Mouse (Mus musculus): ENCODE measurements at regions not wholly inside any gene's neighbourhood (a gene's known extent, or its start where the extent isn't known, plus 50 kb on each side); places are given as distances from the start of the nearest gene placed in this dataset.
A peak's percentile ranks its signal among the peaks of the same experiment; 100 is the strongest.

DNA sequence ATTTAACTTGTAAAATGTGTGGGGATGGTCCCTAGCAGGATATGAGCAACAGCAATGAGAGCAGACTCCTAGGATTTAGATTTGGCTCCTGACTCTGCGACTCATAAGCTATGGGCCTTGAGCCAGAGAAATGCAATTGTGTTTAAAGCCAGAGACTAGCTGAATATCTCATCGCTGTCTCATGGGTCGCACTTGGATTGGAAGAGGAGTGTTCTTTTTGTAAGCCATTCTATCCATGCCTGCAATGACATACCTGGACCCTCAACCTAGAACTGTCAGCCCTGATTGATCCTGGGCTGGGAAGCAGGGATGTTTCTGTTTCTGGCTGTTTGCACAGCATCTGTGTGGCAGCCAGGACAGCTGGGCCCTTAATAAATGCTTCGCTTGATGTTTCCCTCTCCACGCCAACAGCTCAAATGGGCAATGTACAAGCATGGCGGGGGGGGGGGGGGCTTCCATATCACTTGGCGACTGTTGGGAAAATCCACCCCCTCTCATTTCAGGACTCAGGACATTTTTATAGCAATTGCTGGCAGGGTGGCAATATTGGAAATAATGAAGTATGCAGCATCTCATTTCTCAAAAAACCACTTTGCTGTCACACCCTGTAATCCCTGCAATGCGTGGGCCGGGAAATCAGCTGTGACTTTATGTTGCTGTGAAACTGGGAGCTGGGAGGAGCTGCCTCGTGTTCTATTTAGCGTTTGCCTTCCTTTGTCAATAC is 338.0 kb downstream of the Hs3st1 start:
- Histone ChIP-seq H3K27ac (no peak overlapping the region), H3K4me1 (replicated peaks) (peaks cover 7% of the 10 kb centered on the region), H3K9me3 (no peaks in the 10 kb centered on the region), H3K4me2 (replicated peaks) (no peak overlapping the region), H3K4me3 (replicated peaks) (no peak overlapping the region), H3K36me3 (no peaks in the 10 kb centered on the region), H3K27me3 (no peaks in the 10 kb centered on the region), H3K9ac (replicated peaks) (no peak overlapping the region)
- 46% methylated on average over 11 of the region's 11 CpGs for WGBS
- peak; percentile 58; the same call in 1 of the 2 replicates for ATAC-seq

DNA sequence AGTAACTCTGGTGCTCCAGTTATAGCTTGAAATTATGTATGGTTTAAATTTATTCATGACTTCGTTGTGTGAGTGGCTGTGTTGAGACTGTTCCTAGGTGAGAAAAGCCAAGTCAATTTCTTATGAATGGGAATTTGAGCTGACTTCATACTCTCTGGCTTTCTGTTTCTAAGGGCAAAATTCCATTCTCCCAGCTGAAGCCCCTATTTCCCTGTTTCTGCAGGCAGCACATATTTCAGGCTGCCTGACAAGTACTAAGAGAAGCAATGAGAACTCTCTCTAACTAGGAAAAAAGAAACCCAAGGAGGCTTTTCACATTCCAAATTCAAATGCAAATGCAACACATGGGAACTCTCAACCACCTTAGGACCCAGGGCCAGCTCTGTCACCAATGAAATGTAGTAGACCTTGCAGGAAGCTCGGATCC is 338.7 kb downstream of the Hs3st1 start:
- no peak overlapping the region for H3K9ac ChIP-seq (replicated peaks)
- no peak overlapping the region for H3K27ac ChIP-seq
- no peak overlapping the region for H3K4me3 ChIP-seq (replicated peaks)
- ATAC-seq, result no peak
- no peak overlapping the region for H3K4me2 ChIP-seq (replicated peaks)
- H3K4me1 ChIP-seq (replicated peaks), result peaks cover 7% of the 10 kb centered on the region
- H3K36me3 ChIP-seq, result no peaks in the 10 kb centered on the region
- no peaks in the 10 kb centered on the region for H3K27me3 ChIP-seq
- H3K9me3 ChIP-seq, result no peaks in the 10 kb centered on the region
- WGBS, result 54% methylated on average over 2 of the region's 2 CpGs

DNA sequence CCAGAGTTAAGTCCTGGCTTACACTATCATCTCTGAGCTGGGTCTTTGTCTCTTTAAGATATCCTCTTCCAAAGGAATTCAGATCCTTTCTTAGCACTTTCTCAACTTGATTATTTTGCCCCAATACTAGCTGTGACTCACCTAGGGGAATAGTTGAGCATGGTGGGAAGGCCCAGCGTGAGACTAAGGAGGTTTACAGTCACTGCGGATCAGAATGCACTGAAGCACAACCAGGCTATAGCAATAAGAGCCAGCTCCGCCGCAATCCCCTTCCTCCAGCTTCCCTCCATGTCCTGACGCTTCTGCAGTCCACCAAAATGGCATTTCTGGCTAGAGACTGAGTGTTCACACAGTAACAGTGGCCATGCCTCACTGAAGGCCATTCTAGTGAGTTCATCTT is 342.5 kb downstream of the Hs3st1 start:
- H3K4me1 ChIP-seq (replicated peaks), result peaks cover 6% of the 10 kb centered on the region
- no peak overlapping the region for H3K27ac ChIP-seq
- H3K36me3 ChIP-seq, result no peaks in the 10 kb centered on the region
- no peak for ATAC-seq
- H3K27me3 ChIP-seq, result no peaks in the 10 kb centered on the region
- no peak overlapping the region for H3K4me2 ChIP-seq (replicated peaks)
- H3K9ac ChIP-seq (replicated peaks), result no peak overlapping the region
- no peaks in the 10 kb centered on the region for H3K9me3 ChIP-seq
- WGBS, result 39% methylated on average over 5 of the region's 5 CpGs
- H3K4me3 ChIP-seq (replicated peaks), result no peak overlapping the region

DNA sequence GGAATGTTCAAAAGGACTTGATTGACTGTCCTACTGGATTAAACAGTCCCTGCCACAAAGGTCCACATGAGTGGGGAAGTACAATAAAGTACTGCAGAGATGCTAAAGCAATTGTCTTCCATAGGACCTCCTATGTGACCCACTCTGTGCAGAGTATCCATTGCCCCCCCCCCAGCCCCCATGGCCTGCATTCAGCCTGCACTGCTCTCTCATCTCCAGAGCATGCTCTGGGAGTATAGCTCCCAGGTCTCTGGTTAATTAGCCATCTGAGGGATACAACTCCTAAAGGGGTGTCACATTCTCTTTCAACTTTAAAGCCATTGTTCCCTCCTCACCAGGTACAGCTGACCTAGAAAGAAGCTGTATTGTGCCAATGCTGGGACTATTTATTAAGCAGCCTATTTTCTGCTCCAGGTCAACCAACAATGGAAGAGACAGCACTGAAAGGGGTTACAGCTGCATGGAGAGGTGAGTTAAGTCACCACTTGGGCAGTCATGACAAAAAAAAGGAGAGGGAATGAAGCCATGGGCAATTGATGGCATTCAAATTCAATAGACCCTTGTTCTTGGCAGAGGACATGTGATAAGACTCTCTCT is 364.8 kb downstream of the Hs3st1 start:
- no peaks in the 10 kb centered on the region for H3K4me1 ChIP-seq (replicated peaks)
- H3K9ac ChIP-seq (replicated peaks), result no peak overlapping the region
- no peaks in the 10 kb centered on the region for H3K9me3 ChIP-seq
- H3K27me3 ChIP-seq, result no peaks in the 10 kb centered on the region
- H3K4me3 ChIP-seq (replicated peaks), result no peak overlapping the region
- H3K4me2 ChIP-seq (replicated peaks), result no peak overlapping the region
- no peak overlapping the region for H3K27ac ChIP-seq
- ATAC-seq, result 0 out of 2 replicates have a peak, but pooled peaks have one; percentile 34
- no peaks in the 10 kb centered on the region for H3K36me3 ChIP-seq

DNA sequence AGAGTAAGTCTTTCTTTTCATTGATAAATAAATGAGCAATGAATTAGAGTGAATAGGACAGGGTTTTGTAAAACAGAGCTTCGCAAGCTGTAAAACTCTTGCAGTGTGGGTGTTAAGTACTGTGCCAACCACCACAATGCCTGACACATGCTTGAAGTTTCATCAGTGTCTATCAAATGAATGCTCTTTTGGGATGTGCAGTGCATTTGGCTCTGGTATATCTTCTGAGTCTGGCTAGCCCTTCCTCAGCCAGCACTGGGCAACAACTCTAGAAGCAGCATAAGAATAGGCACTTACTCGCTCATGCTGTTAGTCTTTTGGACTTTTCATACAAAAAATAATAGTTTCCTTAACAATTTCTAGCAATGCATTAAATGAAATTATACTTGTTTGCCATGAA is 370.9 kb downstream of the Hs3st1 start:
- Histone ChIP-seq H3K9me3 (no peaks in the 10 kb centered on the region), H3K27me3 (no peaks in the 10 kb centered on the region), H3K4me1 (replicated peaks) (no peaks in the 10 kb centered on the region), H3K4me2 (replicated peaks) (no peak overlapping the region), H3K27ac (no peak overlapping the region), H3K36me3 (no peaks in the 10 kb centered on the region), H3K9ac (replicated peaks) (no peak overlapping the region), H3K4me3 (replicated peaks) (no peak overlapping the region)
- WGBS, result 93% methylated on average over 2 of the region's 2 CpGs
- no peak for ATAC-seq

DNA sequence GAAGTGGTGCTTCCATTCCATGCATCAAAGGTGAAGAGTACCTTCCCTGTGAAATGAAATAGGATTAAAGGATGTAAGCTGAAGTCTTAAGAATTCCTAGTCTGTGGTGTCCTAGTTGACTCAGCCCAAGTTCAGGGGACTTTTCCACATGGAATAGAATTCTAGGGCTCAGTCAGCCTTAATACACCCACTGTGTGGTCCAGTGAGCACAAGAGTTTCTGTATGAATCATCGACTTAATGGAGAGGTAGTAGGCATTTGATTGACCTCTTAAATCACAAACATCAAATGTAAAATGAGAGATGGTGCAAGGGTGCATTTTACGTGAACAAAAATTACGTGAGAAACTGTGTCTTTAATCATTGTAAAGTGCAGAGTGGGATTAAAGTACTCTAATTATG is 381.1 kb downstream of the Hs3st1 start:
- H3K9me3 ChIP-seq, result no peaks in the 10 kb centered on the region
- H3K4me1 ChIP-seq (replicated peaks), result no peaks in the 10 kb centered on the region
- H3K4me2 ChIP-seq (replicated peaks), result no peak overlapping the region
- H3K27ac ChIP-seq, result no peak overlapping the region
- H3K9ac ChIP-seq (replicated peaks), result no peak overlapping the region
- WGBS, result 88% methylated on average over 3 of the region's 3 CpGs
- no peak overlapping the region for H3K4me3 ChIP-seq (replicated peaks)
- H3K27me3 ChIP-seq, result no peaks in the 10 kb centered on the region
- H3K36me3 ChIP-seq, result no peaks in the 10 kb centered on the region
- ATAC-seq, result no peak

DNA sequence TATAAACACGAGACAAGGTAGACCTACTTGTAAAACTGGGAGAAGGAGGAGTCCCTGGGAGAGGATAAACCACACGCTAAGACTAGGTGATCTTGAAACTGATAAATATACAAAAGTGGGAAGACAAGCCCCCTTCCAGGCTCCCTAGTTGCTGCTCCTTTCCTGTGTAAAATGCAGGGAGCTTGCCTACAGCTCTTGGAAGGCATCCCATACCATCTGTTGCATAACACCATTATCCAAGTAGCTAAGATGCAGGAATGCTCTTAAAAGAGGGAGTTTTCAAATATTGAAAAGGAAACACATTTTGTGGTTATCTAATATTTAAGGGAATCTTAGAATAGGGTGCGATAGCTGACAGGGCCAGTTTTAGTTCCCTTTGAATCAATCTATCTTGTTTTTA is 406.6 kb downstream of the Hs3st1 start:
- 93% methylated on average over 3 of the region's 3 CpGs for WGBS
- ATAC-seq, result no peak

DNA sequence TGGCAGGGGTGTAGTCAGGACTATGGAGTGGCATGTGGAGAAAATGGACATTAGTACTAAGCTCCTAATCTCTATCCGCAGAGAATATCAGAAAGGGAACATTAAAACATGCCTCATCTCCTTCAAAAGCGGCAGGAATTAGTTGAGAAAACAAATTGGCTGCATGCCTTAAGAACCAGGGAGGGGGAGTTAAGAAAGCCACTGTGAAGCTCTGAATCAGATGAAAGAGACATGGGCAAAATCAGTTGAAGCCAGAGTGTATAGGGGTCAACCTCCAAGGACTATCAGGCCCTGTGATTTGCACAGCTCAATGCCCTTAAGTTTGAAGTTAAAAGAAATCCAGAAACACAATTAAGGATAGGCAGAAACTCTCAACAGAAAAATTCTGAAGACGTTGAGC is 408.3 kb downstream of the Hs3st1 start:
- Histone ChIP-seq H3K27ac (no peak overlapping the region), H3K9ac (replicated peaks) (no peak overlapping the region), H3K36me3 (no peaks in the 10 kb centered on the region), H3K4me1 (replicated peaks) (no peaks in the 10 kb centered on the region), H3K27me3 (no peaks in the 10 kb centered on the region), H3K9me3 (no peaks in the 10 kb centered on the region), H3K4me2 (replicated peaks) (no peak overlapping the region), H3K4me3 (replicated peaks) (no peak overlapping the region)
- ATAC-seq, result no peak
- WGBS, result 50% methylated on average over 3 of the region's 3 CpGs

More for the DNA sequence above, 406.6 kb downstream of the Hs3st1 start:
- Histone ChIP-seq H3K4me2 (replicated peaks) (no peak overlapping the region), H3K36me3 (no peaks in the 10 kb centered on the region), H3K9ac (replicated peaks) (no peak overlapping the region), H3K4me1 (replicated peaks) (no peaks in the 10 kb centered on the region), H3K4me3 (replicated peaks) (no peak overlapping the region), H3K9me3 (no peaks in the 10 kb centered on the region), H3K27ac (no peak overlapping the region), H3K27me3 (no peaks in the 10 kb centered on the region)

DNA sequence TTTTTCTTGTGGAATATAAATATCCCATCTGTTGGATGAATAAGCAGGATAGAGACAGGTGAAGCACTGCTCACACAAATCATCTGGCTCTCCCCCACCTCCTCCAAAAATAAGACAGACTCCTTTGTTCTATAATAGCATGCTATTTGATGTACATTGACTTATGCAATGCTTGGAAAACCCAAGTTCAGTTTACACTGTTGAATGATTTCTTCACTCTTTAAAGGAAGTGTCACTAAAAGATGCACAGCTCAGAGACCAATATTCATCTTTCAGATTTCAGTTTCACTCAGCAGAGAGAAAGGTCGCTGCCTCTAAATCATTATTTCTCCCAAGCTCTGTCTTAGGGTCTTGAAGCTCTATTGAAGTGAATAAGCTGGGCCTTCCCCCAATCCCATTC is 417.4 kb downstream of the Hs3st1 start:
- no peaks in the 10 kb centered on the region for H3K27me3 ChIP-seq
- H3K4me1 ChIP-seq (replicated peaks), result no peaks in the 10 kb centered on the region
- no peak overlapping the region for H3K27ac ChIP-seq
- H3K4me2 ChIP-seq (replicated peaks), result no peak overlapping the region
- WGBS, result 83% methylated on average over 1 of the region's 1 CpGs
- no peak overlapping the region for H3K4me3 ChIP-seq (replicated peaks)
- H3K36me3 ChIP-seq, result no peaks in the 10 kb centered on the region
- H3K9me3 ChIP-seq, result no peaks in the 10 kb centered on the region
- H3K9ac ChIP-seq (replicated peaks), result no peak overlapping the region
- ATAC-seq, result no peak

DNA sequence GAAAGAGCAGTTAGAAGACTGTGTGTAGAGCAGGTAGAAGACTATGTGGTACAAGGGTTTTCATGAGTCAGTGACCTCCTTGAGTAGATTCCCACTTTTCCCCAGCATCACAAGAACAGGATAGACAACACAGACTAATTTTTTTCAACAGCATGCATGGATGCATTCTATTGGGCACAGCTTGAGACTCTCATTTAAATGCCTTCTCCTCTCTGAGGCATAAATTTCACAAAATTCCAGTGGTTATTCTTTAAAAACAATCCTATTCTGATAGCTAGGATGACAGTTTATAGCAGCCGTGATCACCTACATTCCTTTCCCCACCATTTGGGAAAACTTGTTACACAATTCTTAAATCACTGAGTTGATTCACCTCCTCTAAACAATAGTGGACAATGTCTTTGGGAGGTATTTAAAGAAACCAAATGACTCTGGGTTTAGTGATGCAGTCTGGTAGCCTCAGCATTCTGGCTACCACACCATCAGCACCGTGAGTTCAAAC is 418.7 kb downstream of the Hs3st1 start:
- H3K36me3 ChIP-seq, result no peaks in the 10 kb centered on the region
- H3K9me3 ChIP-seq, result no peaks in the 10 kb centered on the region
- no peak overlapping the region for H3K27ac ChIP-seq
- H3K4me1 ChIP-seq (replicated peaks), result no peaks in the 10 kb centered on the region
- H3K9ac ChIP-seq (replicated peaks), result no peak overlapping the region
- H3K27me3 ChIP-seq, result no peaks in the 10 kb centered on the region
- WGBS, result 93% methylated on average over 2 of the region's 2 CpGs
- H3K4me2 ChIP-seq (replicated peaks), result no peak overlapping the region
- ATAC-seq, result no peak
- H3K4me3 ChIP-seq (replicated peaks), result no peak overlapping the region

DNA sequence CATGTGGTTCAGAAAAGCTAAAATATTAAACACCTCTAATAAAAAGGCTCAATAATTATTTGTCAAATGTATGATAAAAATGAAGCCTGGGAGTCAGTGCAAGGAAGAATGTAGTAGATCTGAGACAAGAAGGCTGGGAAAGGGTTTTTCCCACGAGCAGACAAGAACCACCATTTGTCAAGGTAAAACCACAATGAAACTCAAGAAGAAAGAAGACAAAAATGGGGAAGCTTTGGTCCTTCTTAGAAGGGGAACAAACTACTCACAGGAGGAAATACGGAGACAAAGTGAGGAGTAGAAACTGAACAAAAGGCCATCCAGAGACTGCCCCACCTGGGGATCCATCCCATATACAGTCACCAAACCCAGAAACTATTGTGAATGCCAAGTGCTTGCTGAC is 420.0 kb downstream of the Hs3st1 start:
- no peak for ATAC-seq
- H3K4me2 ChIP-seq (replicated peaks), result no peak overlapping the region
- no peak overlapping the region for H3K4me3 ChIP-seq (replicated peaks)
- no peak overlapping the region for H3K27ac ChIP-seq
- H3K4me1 ChIP-seq (replicated peaks), result no peaks in the 10 kb centered on the region
- H3K9me3 ChIP-seq, result no peaks in the 10 kb centered on the region
- H3K9ac ChIP-seq (replicated peaks), result no peak overlapping the region
- H3K36me3 ChIP-seq, result no peaks in the 10 kb centered on the region
- WGBS, result 89% methylated on average over 2 of the region's 2 CpGs
- no peaks in the 10 kb centered on the region for H3K27me3 ChIP-seq

DNA sequence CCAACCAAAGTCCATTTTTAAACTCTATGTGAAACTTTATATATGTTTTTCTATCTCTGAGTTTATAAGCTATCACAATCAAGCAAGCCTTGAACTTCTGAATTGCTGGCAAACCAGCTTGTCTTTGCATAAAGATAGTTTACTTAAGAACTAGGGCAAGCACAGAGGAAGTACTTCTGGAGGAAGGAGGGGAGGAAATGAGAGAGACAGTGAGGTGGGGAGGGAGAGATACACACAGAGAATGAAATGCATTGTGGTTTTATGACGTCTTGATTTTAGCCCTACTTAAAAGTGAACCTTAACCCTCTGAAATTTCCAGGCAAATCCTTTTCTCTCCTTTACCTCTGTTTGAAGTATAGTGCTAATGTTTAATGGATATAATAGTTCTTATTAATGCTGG is 421.0 kb downstream of the Hs3st1 start:
- Histone ChIP-seq H3K27me3 (no peaks in the 10 kb centered on the region), H3K27ac (no peak overlapping the region), H3K9ac (replicated peaks) (no peak overlapping the region), H3K4me3 (replicated peaks) (no peak overlapping the region), H3K36me3 (no peaks in the 10 kb centered on the region), H3K4me1 (replicated peaks) (no peaks in the 10 kb centered on the region), H3K4me2 (replicated peaks) (no peak overlapping the region), H3K9me3 (no peaks in the 10 kb centered on the region)
- WGBS, result 92% methylated on average over 1 of the region's 1 CpGs
- no peak for ATAC-seq

DNA sequence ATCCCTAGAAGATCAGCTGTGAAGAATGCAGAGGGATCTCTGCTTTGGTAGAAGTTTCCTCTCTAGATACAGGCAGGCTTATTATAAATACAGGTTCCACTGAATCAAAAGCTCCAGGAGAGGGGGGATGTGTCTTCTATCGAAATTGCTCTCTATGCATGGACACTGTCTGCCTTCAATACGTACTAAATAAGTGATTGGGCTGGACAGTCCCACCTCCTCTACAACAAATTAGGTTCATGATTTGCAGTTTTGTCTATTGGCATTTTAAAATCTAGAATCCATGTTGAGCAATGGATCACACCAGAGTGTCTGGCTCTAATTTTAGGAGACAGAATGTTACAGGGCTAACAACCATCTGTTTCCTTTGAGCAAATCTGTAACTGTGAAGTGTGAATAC is 429.9 kb downstream of the Hs3st1 start:
- no peaks in the 10 kb centered on the region for H3K4me1 ChIP-seq (replicated peaks)
- H3K9me3 ChIP-seq, result no peaks in the 10 kb centered on the region

More for the DNA sequence above, 429.9 kb downstream of the Hs3st1 start:
- H3K9ac ChIP-seq (replicated peaks), result no peak overlapping the region
- H3K4me3 ChIP-seq (replicated peaks), result no peak overlapping the region
- H3K27me3 ChIP-seq, result no peaks in the 10 kb centered on the region
- no peak overlapping the region for H3K4me2 ChIP-seq (replicated peaks)
- ATAC-seq, result no peak
- H3K27ac ChIP-seq, result no peak overlapping the region
- H3K36me3 ChIP-seq, result no peaks in the 10 kb centered on the region
- WGBS, result 75% methylated on average over 2 of the region's 2 CpGs
